Mouse (Mus musculus): ENCODE measurements at regions not wholly inside any gene's neighbourhood (a gene's known extent, or its start where the extent isn't known, plus 50 kb on each side); places are given as distances from the start of the nearest gene placed in this dataset.

GRCm38 (mm10) chr2:47750997-47751623 is 1062.8 kb upstream of the Acvr2a start:
- Histone ChIP-seq H3K36me3 (replicated peaks) (no peaks in the 10 kb centered on the region), H3K4me3 (no peak overlapping the region), H3K4me1 (no peaks in the 10 kb centered on the region), H3K9me3 (no peaks in the 10 kb centered on the region), H3K27me3 (ENCODE audit: poor library complexity, severe bottlenecking) (no peaks in the 10 kb centered on the region), H3K27ac (no peak overlapping the region)
- WGBS = 89% methylated on average over 4 of the region's 4 CpGs
- no peak for DNase-seq (ENCODE audit: extremely low spot score, low spot score)

- no peak overlapping the region for H3K27ac ChIP-seq
- no peaks in the 10 kb centered on the region for H3K9me3 ChIP-seq
- DNase-seq (ENCODE audit: extremely low spot score, low spot score) = no peak
- H3K36me3 ChIP-seq (replicated peaks) = no peaks in the 10 kb centered on the region
- no peak overlapping the region for H3K4me3 ChIP-seq
- H3K4me1 ChIP-seq = no peaks in the 10 kb centered on the region
- no peaks in the 10 kb centered on the region for H3K27me3 ChIP-seq (ENCODE audit: poor library complexity, severe bottlenecking)
Observed at GRCm38 (mm10) chr2:47755716-47756115, 1058.2 kb upstream of the Acvr2a start.

GRCm38 (mm10) chr2:47756248-47756647 is 1057.7 kb upstream of the Acvr2a start:
- 69% methylated on average over 4 of the region's 4 CpGs for WGBS
- no peaks in the 10 kb centered on the region for H3K27me3 ChIP-seq (ENCODE audit: poor library complexity, severe bottlenecking)
- no peak for DNase-seq (ENCODE audit: extremely low spot score, low spot score)
- H3K36me3 ChIP-seq (replicated peaks) = no peaks in the 10 kb centered on the region
- H3K4me1 ChIP-seq = no peaks in the 10 kb centered on the region
- H3K9me3 ChIP-seq = no peaks in the 10 kb centered on the region; the same call in 1 of the 2 replicates
- H3K27ac ChIP-seq = no peak overlapping the region
- H3K4me3 ChIP-seq = no peak overlapping the region

GRCm38 (mm10) chr2:47775766-47776165 is 1038.1 kb upstream of the Acvr2a start:
- H3K27me3 ChIP-seq (ENCODE audit: poor library complexity, severe bottlenecking) = no peaks in the 10 kb centered on the region
- no peak overlapping the region for H3K27ac ChIP-seq
- WGBS = 73% methylated on average over 1 of the region's 1 CpGs
- DNase-seq (ENCODE audit: extremely low spot score, low spot score) = no peak
- H3K9me3 ChIP-seq = no peaks in the 10 kb centered on the region
- H3K4me3 ChIP-seq = no peak overlapping the region
- no peaks in the 10 kb centered on the region for H3K36me3 ChIP-seq (replicated peaks)
- no peaks in the 10 kb centered on the region for H3K4me1 ChIP-seq

GRCm38 (mm10) chr2:47776965-47777364 is 1036.9 kb upstream of the Acvr2a start:
- Histone ChIP-seq H3K4me1 (no peaks in the 10 kb centered on the region), H3K9me3 (no peaks in the 10 kb centered on the region), H3K27ac (no peak overlapping the region), H3K4me3 (no peak overlapping the region), H3K36me3 (replicated peaks) (no peaks in the 10 kb centered on the region), H3K27me3 (ENCODE audit: poor library complexity, severe bottlenecking) (no peaks in the 10 kb centered on the region)
- DNase-seq (ENCODE audit: extremely low spot score, low spot score) = no peak
- 91% methylated on average over 1 of the region's 1 CpGs for WGBS

- H3K4me1 ChIP-seq = no peaks in the 10 kb centered on the region
- H3K36me3 ChIP-seq (replicated peaks) = no peaks in the 10 kb centered on the region
- no peak overlapping the region for H3K27ac ChIP-seq
- WGBS = 6% methylated on average over 3 of the region's 3 CpGs
- H3K4me3 ChIP-seq = no peak overlapping the region
- no peaks in the 10 kb centered on the region for H3K9me3 ChIP-seq
- no peaks in the 10 kb centered on the region for H3K27me3 ChIP-seq (ENCODE audit: poor library complexity, severe bottlenecking)
- peak; percentile 44 for DNase-seq (ENCODE audit: extremely low spot score, low spot score)
Observed at GRCm38 (mm10) chr2:47785848-47786247, 1028.1 kb upstream of the Acvr2a start.

- DNase-seq (ENCODE audit: extremely low spot score, low spot score) = no peak
- H3K27ac ChIP-seq = no peak overlapping the region
- H3K36me3 ChIP-seq (replicated peaks) = no peaks in the 10 kb centered on the region
- H3K27me3 ChIP-seq (ENCODE audit: poor library complexity, severe bottlenecking) = no peaks in the 10 kb centered on the region
- no peak overlapping the region for H3K4me3 ChIP-seq
- H3K4me1 ChIP-seq = no peaks in the 10 kb centered on the region
- no peaks in the 10 kb centered on the region for H3K9me3 ChIP-seq
- 79% methylated on average over 2 of the region's 2 CpGs for WGBS
Observed at GRCm38 (mm10) chr2:47822746-47823271, 991.1 kb upstream of the Acvr2a start.

GRCm38 (mm10) chr2:47832493-47832892 is 981.4 kb upstream of the Acvr2a start:
- DNase-seq (ENCODE audit: extremely low spot score, low spot score) = no peak
- Histone ChIP-seq H3K4me1 (no peaks in the 10 kb centered on the region), H3K36me3 (replicated peaks) (no peaks in the 10 kb centered on the region), H3K27ac (no peak overlapping the region), H3K9me3 (no peaks in the 10 kb centered on the region), H3K27me3 (ENCODE audit: poor library complexity, severe bottlenecking) (no peaks in the 10 kb centered on the region; the same call in 1 of the 2 replicates), H3K4me3 (no peak overlapping the region)
- WGBS = 98% methylated on average over 1 of the region's 1 CpGs

- DNase-seq (ENCODE audit: extremely low spot score, low spot score) = no peak
- H3K27ac ChIP-seq = no peak overlapping the region
- H3K36me3 ChIP-seq (replicated peaks) = no peaks in the 10 kb centered on the region
- H3K4me3 ChIP-seq = no peak overlapping the region
- H3K27me3 ChIP-seq (ENCODE audit: poor library complexity, severe bottlenecking) = no peaks in the 10 kb centered on the region; the same call in 1 of the 2 replicates
- H3K4me1 ChIP-seq = no peaks in the 10 kb centered on the region
- H3K9me3 ChIP-seq = no peaks in the 10 kb centered on the region
- WGBS = 77% methylated on average over 1 of the region's 1 CpGs
Observed at GRCm38 (mm10) chr2:47833517-47833916, 980.4 kb upstream of the Acvr2a start.

GRCm38 (mm10) chr2:47834055-47834799 is 979.7 kb upstream of the Acvr2a start:
- WGBS = 74% methylated on average over 5 of the region's 5 CpGs
- Histone ChIP-seq H3K27ac (no peak overlapping the region), H3K36me3 (replicated peaks) (no peaks in the 10 kb centered on the region), H3K4me3 (no peak overlapping the region), H3K27me3 (ENCODE audit: poor library complexity, severe bottlenecking) (no peaks in the 10 kb centered on the region; the same call in 1 of the 2 replicates), H3K9me3 (no peaks in the 10 kb centered on the region), H3K4me1 (no peaks in the 10 kb centered on the region)
- DNase-seq (ENCODE audit: extremely low spot score, low spot score) = no peak

GRCm38 (mm10) chr2:47857229-47857628 is 956.7 kb upstream of the Acvr2a start:
- 86% methylated on average over 3 of the region's 3 CpGs for WGBS
- H3K27me3 ChIP-seq (ENCODE audit: poor library complexity, severe bottlenecking) = no peaks in the 10 kb centered on the region
- no peak overlapping the region for H3K27ac ChIP-seq
- H3K4me1 ChIP-seq = no peaks in the 10 kb centered on the region
- no peak overlapping the region for H3K4me3 ChIP-seq
- no peaks in the 10 kb centered on the region for H3K9me3 ChIP-seq
- no peaks in the 10 kb centered on the region for H3K36me3 ChIP-seq (replicated peaks)
- DNase-seq (ENCODE audit: extremely low spot score, low spot score) = no peak

- H3K4me3 ChIP-seq = no peak overlapping the region
- 100% methylated on average over 1 of the region's 1 CpGs for WGBS
- no peak overlapping the region for H3K27ac ChIP-seq
- DNase-seq (ENCODE audit: extremely low spot score, low spot score) = no peak
- no peaks in the 10 kb centered on the region for H3K4me1 ChIP-seq
- no peaks in the 10 kb centered on the region for H3K27me3 ChIP-seq (ENCODE audit: poor library complexity, severe bottlenecking)
- H3K36me3 ChIP-seq (replicated peaks) = no peaks in the 10 kb centered on the region
- H3K9me3 ChIP-seq = no peaks in the 10 kb centered on the region
Observed at GRCm38 (mm10) chr2:47862446-47862845, 951.5 kb upstream of the Acvr2a start.

GRCm38 (mm10) chr2:47878002-47878401 is 935.9 kb upstream of the Acvr2a start:
- WGBS = 90% methylated on average over 2 of the region's 2 CpGs
- Histone ChIP-seq H3K4me1 (no peaks in the 10 kb centered on the region), H3K36me3 (replicated peaks) (no peaks in the 10 kb centered on the region), H3K27me3 (ENCODE audit: poor library complexity, severe bottlenecking) (no peaks in the 10 kb centered on the region), H3K27ac (no peak overlapping the region), H3K9me3 (no peaks in the 10 kb centered on the region), H3K4me3 (no peak overlapping the region)
- DNase-seq (ENCODE audit: extremely low spot score, low spot score) = no peak

Measured in forebrain, embryonic 10.5 days (tissue).